Mouse (Mus musculus): Measurements from ENCODE around the gene Olfm1. TPM values are rescaled to one million over a fixed set of nuclear protein-coding genes. Genes with fewer than 3 reads are reported as not detected.

Gene Olfm1
- polyA plus RNA-seq, 1 experiment from 2014 or later: 26.0 TPM

- Histone ChIP-seq H3K4me2 (ENCODE audit: low read length) (no peak overlapping the region), H3K27ac (ENCODE audit: low read depth) (no peak overlapping the region), H3K4me1 (replicated peaks; ENCODE audit: control insufficient read depth, insufficient read depth, low read length) (no peaks in the 10 kb centered on the region), H3K9me3 (ENCODE audit: control insufficient read depth, low read length) (no peaks in the 10 kb centered on the region), H3K27me3 (replicated peaks; ENCODE audit: control insufficient read depth, insufficient read depth, low read length) (no peaks in the 10 kb centered on the region), H3K36me3 (ENCODE audit: control insufficient read depth, insufficient read depth, low read length) (peaks cover 3% of the 10 kb centered on the region; the same call in 1 of the 2 replicates), H3K9ac (ENCODE audit: low read length) (no peak overlapping the region), H3K4me3 (ENCODE audit: low read depth, low read length) (no peak overlapping the region)
- WGBS: 67% methylated on average over 4 of the region's 4 CpGs
- DNase-seq (ENCODE audit: low spot score) (no peak), ATAC-seq (replicated peaks; ENCODE audit: low FRiP score, low TSS enrichment, low read depth) (no peak)
These were observed 42.3 kb downstream of the Olfm1 start for GRCm38 (mm10) chr2:28235129-28235528.

GRCm38 (mm10) chr2:28236447-28236846 is 43.7 kb downstream of the Olfm1 start:
- Histone ChIP-seq H3K9me3 (ENCODE audit: control insufficient read depth, low read length) (no peaks in the 10 kb centered on the region), H3K27ac (ENCODE audit: low read depth) (no peak overlapping the region), H3K4me2 (ENCODE audit: low read length) (no peak overlapping the region), H3K4me3 (ENCODE audit: low read depth, low read length) (no peak overlapping the region), H3K9ac (ENCODE audit: low read length) (no peak overlapping the region), H3K36me3 (ENCODE audit: control insufficient read depth, insufficient read depth, low read length) (no peaks in the 10 kb centered on the region), H3K4me1 (replicated peaks; ENCODE audit: control insufficient read depth, insufficient read depth, low read length) (no peaks in the 10 kb centered on the region), H3K27me3 (replicated peaks; ENCODE audit: control insufficient read depth, insufficient read depth, low read length) (no peaks in the 10 kb centered on the region)
- no peak for DNase-seq (ENCODE audit: low spot score)
- WGBS: 70% methylated on average over 6 of the region's 6 CpGs
- no peak for ATAC-seq (replicated peaks; ENCODE audit: low FRiP score, low TSS enrichment, low read depth)

GRCm38 (mm10) chr2:28239616-28240015 is 46.8 kb downstream of the Olfm1 start:
- Histone ChIP-seq H3K27me3 (replicated peaks; ENCODE audit: control insufficient read depth, insufficient read depth, low read length) (no peaks in the 10 kb centered on the region), H3K4me3 (ENCODE audit: low read depth, low read length) (no peak overlapping the region), H3K36me3 (ENCODE audit: control insufficient read depth, insufficient read depth, low read length) (no peaks in the 10 kb centered on the region), H3K4me2 (ENCODE audit: low read length) (no peak overlapping the region), H3K9me3 (ENCODE audit: control insufficient read depth, low read length) (no peaks in the 10 kb centered on the region), H3K4me1 (replicated peaks; ENCODE audit: control insufficient read depth, insufficient read depth, low read length) (no peaks in the 10 kb centered on the region), H3K27ac (ENCODE audit: low read depth) (no peak overlapping the region), H3K9ac (ENCODE audit: low read length) (no peak overlapping the region)
- 68% methylated on average over 8 of the region's 8 CpGs for WGBS
- ATAC-seq (replicated peaks; ENCODE audit: low FRiP score, low TSS enrichment, low read depth) (no peak), DNase-seq (ENCODE audit: low spot score) (no peak)

- Histone ChIP-seq H3K36me3 (ENCODE audit: control insufficient read depth, insufficient read depth, low read length) (no peaks in the 10 kb centered on the region), H3K9me3 (ENCODE audit: control insufficient read depth, low read length) (no peaks in the 10 kb centered on the region), H3K9ac (ENCODE audit: low read length) (no peak overlapping the region), H3K4me3 (ENCODE audit: low read depth, low read length) (no peak overlapping the region), H3K27me3 (replicated peaks; ENCODE audit: control insufficient read depth, insufficient read depth, low read length) (no peaks in the 10 kb centered on the region), H3K4me1 (replicated peaks; ENCODE audit: control insufficient read depth, insufficient read depth, low read length) (no peaks in the 10 kb centered on the region), H3K27ac (ENCODE audit: low read depth) (no peak overlapping the region), H3K4me2 (ENCODE audit: low read length) (no peak overlapping the region)
- 88% methylated on average over 3 of the region's 3 CpGs for WGBS
- ATAC-seq (replicated peaks; ENCODE audit: low FRiP score, low TSS enrichment, low read depth) (no peak), DNase-seq (ENCODE audit: low spot score) (no peak)
These were observed 48.1 kb downstream of the Olfm1 start for GRCm38 (mm10) chr2:28240920-28241319.

- H3K27ac ChIP-seq (ENCODE audit: low read depth): 0 out of 2 replicates have a peak overlapping the region, but pooled peaks have one; percentile 9
- no peaks in the 10 kb centered on the region for H3K4me1 ChIP-seq (replicated peaks; ENCODE audit: control insufficient read depth, insufficient read depth, low read length)
- ATAC-seq (replicated peaks; ENCODE audit: low FRiP score, low TSS enrichment, low read depth) (no peak), DNase-seq (ENCODE audit: low spot score) (no peak)
- H3K36me3 ChIP-seq (ENCODE audit: control insufficient read depth, insufficient read depth, low read length): no peaks in the 10 kb centered on the region
- no peaks in the 10 kb centered on the region for H3K27me3 ChIP-seq (replicated peaks; ENCODE audit: control insufficient read depth, insufficient read depth, low read length)
- WGBS: 37% methylated on average over 17 of the region's 17 CpGs
- H3K4me2 ChIP-seq (ENCODE audit: low read length): no peak overlapping the region
- H3K9ac ChIP-seq (ENCODE audit: low read length): no peak overlapping the region
- H3K9me3 ChIP-seq (ENCODE audit: control insufficient read depth, low read length): no peaks in the 10 kb centered on the region
- no peak overlapping the region for H3K4me3 ChIP-seq (ENCODE audit: low read depth, low read length)
These were observed 48.9 kb downstream of the Olfm1 start for GRCm38 (mm10) chr2:28241520-28242221.

- peak; percentile 59 for DNase-seq (ENCODE audit: low spot score)
- no peak for ATAC-seq (replicated peaks; ENCODE audit: low FRiP score, low TSS enrichment, low read depth)
These were observed 49.4 kb downstream of the Olfm1 start for GRCm38 (mm10) chr2:28242222-28242543.

GRCm38 (mm10) chr2:28244667-28245395 is 52.0 kb downstream of the Olfm1 start:
- ATAC-seq (replicated peaks; ENCODE audit: low FRiP score, low TSS enrichment, low read depth): no peak
- WGBS: 72% methylated on average over 8 of the region's 8 CpGs
- Histone ChIP-seq H3K4me3 (ENCODE audit: low read depth, low read length) (no peak overlapping the region), H3K9me3 (ENCODE audit: control insufficient read depth, low read length) (no peaks in the 10 kb centered on the region), H3K27me3 (replicated peaks; ENCODE audit: control insufficient read depth, insufficient read depth, low read length) (no peaks in the 10 kb centered on the region), H3K9ac (ENCODE audit: low read length) (no peak overlapping the region), H3K4me1 (replicated peaks; ENCODE audit: control insufficient read depth, insufficient read depth, low read length) (no peaks in the 10 kb centered on the region), H3K4me2 (ENCODE audit: low read length) (no peak overlapping the region), H3K36me3 (ENCODE audit: control insufficient read depth, insufficient read depth, low read length) (no peaks in the 10 kb centered on the region), H3K27ac (ENCODE audit: low read depth) (no peak overlapping the region)
- DNase-seq (ENCODE audit: low spot score): no peak

More at GRCm38 (mm10) chr2:28242222-28242543, 49.4 kb downstream of the Olfm1 start:
- H3K27ac ChIP-seq (ENCODE audit: low read depth): 0 out of 2 replicates have a peak overlapping the region, but pooled peaks have one; percentile 9
- 39% methylated on average over 5 of the region's 5 CpGs for WGBS
- no peak overlapping the region for H3K9ac ChIP-seq (ENCODE audit: low read length)
- no peak overlapping the region for H3K4me2 ChIP-seq (ENCODE audit: low read length)
- no peaks in the 10 kb centered on the region for H3K4me1 ChIP-seq (replicated peaks; ENCODE audit: control insufficient read depth, insufficient read depth, low read length)
- no peaks in the 10 kb centered on the region for H3K9me3 ChIP-seq (ENCODE audit: control insufficient read depth, low read length)
- no peaks in the 10 kb centered on the region for H3K36me3 ChIP-seq (ENCODE audit: control insufficient read depth, insufficient read depth, low read length)
- H3K4me3 ChIP-seq (ENCODE audit: low read depth, low read length): no peak overlapping the region
- no peaks in the 10 kb centered on the region for H3K27me3 ChIP-seq (replicated peaks; ENCODE audit: control insufficient read depth, insufficient read depth, low read length)

GRCm38 (mm10) chr2:28246110-28246653 is 53.4 kb downstream of the Olfm1 start:
- no peaks in the 10 kb centered on the region for H3K27me3 ChIP-seq (replicated peaks; ENCODE audit: control insufficient read depth, insufficient read depth, low read length)
- H3K9me3 ChIP-seq (ENCODE audit: control insufficient read depth, low read length): no peaks in the 10 kb centered on the region

More at GRCm38 (mm10) chr2:28246110-28246653, 53.4 kb downstream of the Olfm1 start:
- no peaks in the 10 kb centered on the region for H3K36me3 ChIP-seq (ENCODE audit: control insufficient read depth, insufficient read depth, low read length)
- H3K4me2 ChIP-seq (ENCODE audit: low read length): no peak overlapping the region
- DNase-seq (ENCODE audit: low spot score) (no peak), ATAC-seq (replicated peaks; ENCODE audit: low FRiP score, low TSS enrichment, low read depth) (no peak)
- H3K9ac ChIP-seq (ENCODE audit: low read length): no peak overlapping the region
- 74% methylated on average over 5 of the region's 5 CpGs for WGBS
- H3K27ac ChIP-seq (ENCODE audit: low read depth): no peak overlapping the region
- no peaks in the 10 kb centered on the region for H3K4me1 ChIP-seq (replicated peaks; ENCODE audit: control insufficient read depth, insufficient read depth, low read length)
- no peak overlapping the region for H3K4me3 ChIP-seq (ENCODE audit: low read depth, low read length)

All from intestine, embryonic 14.5 days (tissue).